Comparison of ENCODE assay signal across 23 mouse cellular contexts in genomic region chr13:111369916-111370315, GRCm38 (mm10).
A peak's percentile ranks its signal among the peaks of the same experiment; 100 is the strongest.
DNase-seq lines count a peak whose midpoint lies in the region; ATAC-seq lines count a peak whose summit lies in the region.
"Had no signal": no experiment of that assay in that cellular context is flagged by ENCODE, and none has a peak within 500 bp of the region (broad histone marks: within the 10 kb centered on the region; RNA-seq: fewer than 3 reads in every experiment).

No protein-coding gene starts in this region.

- ATAC-seq in lung, embryonic 15.5 days (ENCODE audit: borderline replicate concordance, extremely low read depth, low FRiP score, low TSS enrichment), result peak; percentile 64
- ATAC-seq: activated CD4-positive, CD25-positive, alpha-beta regulatory T cell, adult 4 months; forebrain, embryonic 14.5 days; intestine, embryonic 16.5 days had no signal

- H3K27ac ChIP-seq in lung, embryonic 15.5 days, result no peak overlapping the region
- H3K27ac ChIP-seq: heart, embryonic 13.5 days; hindbrain, embryonic 13.5 days; limb, embryonic 12.5 days; liver, embryonic 15.5 days had no signal

- H3K9me3 ChIP-seq in lung, embryonic 15.5 days, result no peaks in the 10 kb centered on the region
- H3K9me3 ChIP-seq: liver, embryonic 15.5 days had no signal

- no peak overlapping the region for H3K9ac ChIP-seq in lung, embryonic 15.5 days
- H3K9ac ChIP-seq: heart, embryonic 13.5 days; hindbrain, embryonic 13.5 days; limb, embryonic 12.5 days; liver, embryonic 15.5 days had no signal

- H3K4me3 ChIP-seq in lung, embryonic 15.5 days, result no peak overlapping the region
- H3K4me3 ChIP-seq: heart, embryonic 13.5 days; hindbrain, embryonic 13.5 days; limb, embryonic 12.5 days; liver, embryonic 15.5 days had no signal

- peak; percentile 41 for DNase-seq in heart, postnatal 4 days
- no peak for DNase-seq in heart, adult 9 months (ENCODE audit: low spot score in 2 of 2)
- peak; percentile 86 for DNase-seq in fat pad, adult 2 months (ENCODE audit: extremely low read depth, low read depth, low spot score)
- DNase-seq in lung, postnatal 25 days (ENCODE audit: low spot score), result peak; percentile 21
- DNase-seq in adrenal gland, adult 18-20 months (ENCODE audit: low spot score in 2 of 2), result no peak
- DNase-seq in kidney, adult 8-10 months, result no peak
- DNase-seq: adrenal gland, postnatal 10 days; B cell, adult 2 months; cerebellum, adult 9-10 months; cerebellum, postnatal 36 days; gastrocnemius, postnatal 25 days; kidney, adult 9 months; kidney, postnatal 10 days; midbrain, embryonic 14.5 days; thymus, postnatal 4 days had no signal

- H3K36me3 ChIP-seq in lung, embryonic 15.5 days, result no peaks in the 10 kb centered on the region
- H3K36me3 ChIP-seq: heart, embryonic 13.5 days; hindbrain, embryonic 13.5 days; limb, embryonic 12.5 days; liver, embryonic 15.5 days had no signal

- no peak overlapping the region for H3K4me2 ChIP-seq in lung, embryonic 15.5 days
- H3K4me2 ChIP-seq: heart, embryonic 13.5 days; hindbrain, embryonic 13.5 days; limb, embryonic 12.5 days; liver, embryonic 15.5 days had no signal

- no peaks in the 10 kb centered on the region for H3K27me3 ChIP-seq in lung, embryonic 15.5 days
- H3K27me3 ChIP-seq: heart, embryonic 13.5 days; hindbrain, embryonic 13.5 days; limb, embryonic 12.5 days; liver, embryonic 15.5 days had no signal

- WGBS in lung, embryonic 15.5 days, result 49% methylated on average over 3 of the region's 3 CpGs

- H3K4me1 ChIP-seq in lung, embryonic 15.5 days, result no peaks in the 10 kb centered on the region
- H3K4me1 ChIP-seq: hindbrain, embryonic 13.5 days; limb, embryonic 12.5 days; liver, embryonic 15.5 days had no signal

Comparison
In these comparisons a context has a peak if more than half of its experiments do, and no peak if none do; other contexts are left out.
1. DNase-seq: peak in heart, postnatal 4 days (single experiment), fat pad, adult 2 months (single experiment) and lung, postnatal 25 days (single experiment); none in heart, adult 9 months (0 of 2), adrenal gland, adult 18-20 months (0 of 2) and kidney, adult 8-10 months (0 of 2).